Mouse (Mus musculus): ENCODE measurements around the gene Map2k1. TPM values are rescaled to one million over a fixed set of nuclear protein-coding genes. Genes with fewer than 3 reads are reported as not detected.

The Map2k1 gene
- polyA plus RNA-seq, 1 experiment from 2014 or later, result 66.4 TPM

- ATAC-seq (ENCODE audit: low FRiP score), result no peak
These were observed 2.8 kb upstream of the Map2k1 start for GRCm38 (mm10) chr9:64256204-64256603.

GRCm38 (mm10) chr9:64255422-64255821, 2.0 kb upstream of the Map2k1 start:
- Histone ChIP-seq H3K9ac (no peak overlapping the region), H3K4me3 (replicated peaks; ENCODE audit: low read length) (no peak overlapping the region), H3K27ac (no peak overlapping the region), H3K4me2 (replicated peaks) (no peak overlapping the region), H3K4me1 (replicated peaks; ENCODE audit: control insufficient read depth, insufficient read depth, low read length) (peaks cover 17% of the 10 kb centered on the region), H3K9me3 (ENCODE audit: control insufficient read depth, low read length) (no peaks in the 10 kb centered on the region), H3K27me3 (ENCODE audit: control insufficient read depth, insufficient read depth, low read length) (no peaks in the 10 kb centered on the region), H3K36me3 (replicated peaks; ENCODE audit: control insufficient read depth, insufficient read depth) (no peaks in the 10 kb centered on the region)
- DNase-seq (ENCODE audit: low spot score), result no peak
- no peak for ATAC-seq (ENCODE audit: low FRiP score)
- 79% methylated on average over 3 of the region's 3 CpGs for WGBS

More at GRCm38 (mm10) chr9:64256204-64256603, 2.8 kb upstream of the Map2k1 start:
- no peak overlapping the region for H3K27ac ChIP-seq
- H3K4me1 ChIP-seq (replicated peaks; ENCODE audit: control insufficient read depth, insufficient read depth, low read length), result peaks cover 16% of the 10 kb centered on the region
- WGBS, result 85% methylated on average over 3 of the region's 3 CpGs
- DNase-seq (ENCODE audit: low spot score), result no peak
- no peaks in the 10 kb centered on the region for H3K36me3 ChIP-seq (replicated peaks; ENCODE audit: control insufficient read depth, insufficient read depth)
- H3K27me3 ChIP-seq (ENCODE audit: control insufficient read depth, insufficient read depth, low read length), result no peaks in the 10 kb centered on the region
- no peak overlapping the region for H3K4me2 ChIP-seq (replicated peaks)
- no peak overlapping the region for H3K4me3 ChIP-seq (replicated peaks; ENCODE audit: low read length)
- no peaks in the 10 kb centered on the region for H3K9me3 ChIP-seq (ENCODE audit: control insufficient read depth, low read length)
- no peak overlapping the region for H3K9ac ChIP-seq

- Histone ChIP-seq H3K4me2 (replicated peaks) (peak overlapping the region; percentile 91), H3K9me3 (ENCODE audit: control insufficient read depth, low read length) (no peaks in the 10 kb centered on the region), H3K4me3 (replicated peaks; ENCODE audit: low read length) (peak overlapping the region; percentile 94), H3K27ac (peak overlapping the region; percentile 90), H3K9ac (peak overlapping the region; percentile 84), H3K4me1 (replicated peaks; ENCODE audit: control insufficient read depth, insufficient read depth, low read length) (peaks cover 17% of the 10 kb centered on the region), H3K36me3 (replicated peaks; ENCODE audit: control insufficient read depth, insufficient read depth) (no peaks in the 10 kb centered on the region), H3K27me3 (ENCODE audit: control insufficient read depth, insufficient read depth, low read length) (no peaks in the 10 kb centered on the region)
- 0% methylated on average over 16 of the region's 16 CpGs for WGBS
- no peak for DNase-seq (ENCODE audit: low spot score)
- no peak for ATAC-seq (ENCODE audit: low FRiP score)
These were observed 825 bp downstream of the Map2k1 start for GRCm38 (mm10) chr9:64252591-64253020.

GRCm38 (mm10) chr9:64250111-64250730, 3.2 kb downstream of the Map2k1 start:
- H3K36me3 ChIP-seq (replicated peaks; ENCODE audit: control insufficient read depth, insufficient read depth), result peaks cover 4% of the 10 kb centered on the region; the same call in 1 of the 2 replicates
- H3K4me3 ChIP-seq (replicated peaks; ENCODE audit: low read length), result no peak overlapping the region
- no peak overlapping the region for H3K27ac ChIP-seq
- H3K4me2 ChIP-seq (replicated peaks), result no peak overlapping the region
- H3K4me1 ChIP-seq (replicated peaks; ENCODE audit: control insufficient read depth, insufficient read depth, low read length), result peaks cover 17% of the 10 kb centered on the region
- ATAC-seq (ENCODE audit: low FRiP score), result no peak
- H3K9me3 ChIP-seq (ENCODE audit: control insufficient read depth, low read length), result no peaks in the 10 kb centered on the region
- H3K27me3 ChIP-seq (ENCODE audit: control insufficient read depth, insufficient read depth, low read length), result no peaks in the 10 kb centered on the region
- no peak overlapping the region for H3K9ac ChIP-seq
- DNase-seq (ENCODE audit: low spot score), result no peak

- no peak overlapping the region for H3K9ac ChIP-seq
- H3K27me3 ChIP-seq (ENCODE audit: control insufficient read depth, insufficient read depth, low read length), result no peaks in the 10 kb centered on the region
- H3K4me2 ChIP-seq (replicated peaks), result no peak overlapping the region
- H3K27ac ChIP-seq, result no peak overlapping the region
- H3K4me1 ChIP-seq (replicated peaks; ENCODE audit: control insufficient read depth, insufficient read depth, low read length), result peaks cover 17% of the 10 kb centered on the region
- no peaks in the 10 kb centered on the region for H3K9me3 ChIP-seq (ENCODE audit: control insufficient read depth, low read length)
- DNase-seq (ENCODE audit: low spot score), result no peak
- no peak overlapping the region for H3K4me3 ChIP-seq (replicated peaks; ENCODE audit: low read length)
- ATAC-seq (ENCODE audit: low FRiP score), result no peak
- 95% methylated on average over 1 of the region's 1 CpGs for WGBS
- H3K36me3 ChIP-seq (replicated peaks; ENCODE audit: control insufficient read depth, insufficient read depth), result peaks cover 4% of the 10 kb centered on the region; the same call in 1 of the 2 replicates
These were observed 4.1 kb downstream of the Map2k1 start for GRCm38 (mm10) chr9:64249371-64249770.

- H3K27me3 ChIP-seq (ENCODE audit: control insufficient read depth, insufficient read depth, low read length), result no peaks in the 10 kb centered on the region
- WGBS, result 70% methylated on average over 6 of the region's 6 CpGs
- H3K4me2 ChIP-seq (replicated peaks), result no peak overlapping the region
- peaks cover 4% of the 10 kb centered on the region; the same call in 1 of the 2 replicates for H3K36me3 ChIP-seq (replicated peaks; ENCODE audit: control insufficient read depth, insufficient read depth)
- no peak overlapping the region for H3K4me3 ChIP-seq (replicated peaks; ENCODE audit: low read length)
- ATAC-seq (ENCODE audit: low FRiP score), result no peak
- no peak for DNase-seq (ENCODE audit: low spot score)
- H3K9me3 ChIP-seq (ENCODE audit: control insufficient read depth, low read length), result no peaks in the 10 kb centered on the region
- no peaks in the 10 kb centered on the region; the same call in none of the 2 replicates for H3K4me1 ChIP-seq (replicated peaks; ENCODE audit: control insufficient read depth, insufficient read depth, low read length)
- no peak overlapping the region for H3K27ac ChIP-seq
- no peak overlapping the region for H3K9ac ChIP-seq
These were observed 11.0 kb downstream of the Map2k1 start for GRCm38 (mm10) chr9:64242381-64242831.

GRCm38 (mm10) chr9:64240681-64241080, 12.8 kb downstream of the Map2k1 start:
- DNase-seq (ENCODE audit: low spot score) (no peak), ATAC-seq (ENCODE audit: low FRiP score) (no peak)
- Histone ChIP-seq H3K27me3 (ENCODE audit: control insufficient read depth, insufficient read depth, low read length) (no peaks in the 10 kb centered on the region), H3K9ac (no peak overlapping the region), H3K4me1 (replicated peaks; ENCODE audit: control insufficient read depth, insufficient read depth, low read length) (no peaks in the 10 kb centered on the region; the same call in none of the 2 replicates), H3K9me3 (ENCODE audit: control insufficient read depth, low read length) (no peaks in the 10 kb centered on the region), H3K27ac (no peak overlapping the region), H3K4me3 (replicated peaks; ENCODE audit: low read length) (no peak overlapping the region), H3K36me3 (replicated peaks; ENCODE audit: control insufficient read depth, insufficient read depth) (no peaks in the 10 kb centered on the region), H3K4me2 (replicated peaks) (no peak overlapping the region)
- WGBS, result 53% methylated on average over 8 of the region's 8 CpGs

- no peak for ATAC-seq (ENCODE audit: low FRiP score)
- Histone ChIP-seq H3K4me2 (replicated peaks) (no peak overlapping the region), H3K36me3 (replicated peaks; ENCODE audit: control insufficient read depth, insufficient read depth) (no peaks in the 10 kb centered on the region), H3K27me3 (ENCODE audit: control insufficient read depth, insufficient read depth, low read length) (no peaks in the 10 kb centered on the region), H3K9ac (no peak overlapping the region), H3K9me3 (ENCODE audit: control insufficient read depth, low read length) (no peaks in the 10 kb centered on the region), H3K4me1 (replicated peaks; ENCODE audit: control insufficient read depth, insufficient read depth, low read length) (no peaks in the 10 kb centered on the region; the same call in none of the 2 replicates), H3K4me3 (replicated peaks; ENCODE audit: low read length) (no peak overlapping the region), H3K27ac (no peak overlapping the region)
- DNase-seq (ENCODE audit: low spot score), result no peak
- WGBS, result 54% methylated on average over 2 of the region's 2 CpGs
These were observed 13.3 kb downstream of the Map2k1 start for GRCm38 (mm10) chr9:64240116-64240515.

- H3K4me2 ChIP-seq (replicated peaks), result no peak overlapping the region
- peaks cover 16% of the 10 kb centered on the region for H3K4me1 ChIP-seq (replicated peaks; ENCODE audit: control insufficient read depth, insufficient read depth, low read length)
- no peaks in the 10 kb centered on the region for H3K27me3 ChIP-seq (ENCODE audit: control insufficient read depth, insufficient read depth, low read length)
- H3K9ac ChIP-seq, result no peak overlapping the region
- 96% methylated on average over 7 of the region's 7 CpGs for WGBS
- no peak for ATAC-seq (ENCODE audit: low FRiP score)
- no peaks in the 10 kb centered on the region for H3K9me3 ChIP-seq (ENCODE audit: control insufficient read depth, low read length)
- no peak overlapping the region for H3K4me3 ChIP-seq (replicated peaks; ENCODE audit: low read length)
- H3K27ac ChIP-seq, result no peak overlapping the region
- no peaks in the 10 kb centered on the region for H3K36me3 ChIP-seq (replicated peaks; ENCODE audit: control insufficient read depth, insufficient read depth)
- DNase-seq (ENCODE audit: low spot score), result no peak
These were observed 17.4 kb downstream of the Map2k1 start for GRCm38 (mm10) chr9:64236056-64236455.

Measured in hindbrain, embryonic 14.5 days (tissue).